Mouse (Mus musculus) left cerebral cortex, postnatal 14 days (tissue): ENCODE measurements around the gene Astl. TPM values are rescaled to one million over a fixed set of nuclear protein-coding genes. Genes with fewer than 3 reads are reported as not detected.

Source experiments
- DNase-seq, 2 experiments: peaks; one replicate each; pipeline ENCODE4 v3.0.0; 2021 to 2022; ENCODE audit warnings: low spot score in 2 of 2, mixed read lengths in 1 of 2
- intact Hi-C: fragments of 180-260 bp; cut with DNase I; formaldehyde crosslinking; loops from one replicate; pipeline ENCODE4 v1.15.1; 2025
- total RNA-seq, 2 experiments: library from RNA; stranded (reverse); gene quantifications; 2 replicates each; pipeline ENCODE4 v1.2.3; 2021

The Astl gene
- total RNA-seq, 2 experiments from 2014 or later, result not detected

GRCm38 (mm10) chr2:127362459-127363281 is 24.2 kb downstream of the Astl start, which contains the start of gene Adra2b:
Gene Adra2b, plus strand, starts transcription at chr2:127363208.
- DNase-seq, result peak; percentile 86 to 89
- intact Hi-C loops, result loop anchor here (2.0 to 5.0 kb wide), 3 partner anchors 68 to 195 kb away; no protein-coding TSS in a partner anchor

DNA sequence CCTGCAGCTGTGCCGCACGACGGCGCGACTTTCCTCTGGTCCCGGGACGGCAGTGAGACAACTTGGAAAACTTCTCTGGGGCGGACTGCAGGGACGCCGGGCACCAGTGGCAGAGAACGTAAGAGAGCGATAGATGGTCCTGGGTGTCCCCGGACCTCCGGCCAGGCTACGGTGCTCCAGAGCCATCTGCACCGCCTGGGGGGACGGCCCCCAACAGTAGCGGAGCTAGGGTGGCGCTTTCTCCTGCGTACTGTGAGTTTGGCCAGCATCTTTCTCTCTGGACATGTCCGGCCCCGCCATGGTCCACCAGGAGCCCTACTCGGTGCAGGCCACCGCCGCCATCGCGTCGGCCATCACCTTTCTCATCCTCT is 24.8 kb downstream of the Astl start:
- intact Hi-C loops, result loop anchor here (2.0 to 5.0 kb wide), 3 partner anchors 68 to 194 kb away; no protein-coding TSS in a partner anchor
- DNase-seq, result no peak

DNA sequence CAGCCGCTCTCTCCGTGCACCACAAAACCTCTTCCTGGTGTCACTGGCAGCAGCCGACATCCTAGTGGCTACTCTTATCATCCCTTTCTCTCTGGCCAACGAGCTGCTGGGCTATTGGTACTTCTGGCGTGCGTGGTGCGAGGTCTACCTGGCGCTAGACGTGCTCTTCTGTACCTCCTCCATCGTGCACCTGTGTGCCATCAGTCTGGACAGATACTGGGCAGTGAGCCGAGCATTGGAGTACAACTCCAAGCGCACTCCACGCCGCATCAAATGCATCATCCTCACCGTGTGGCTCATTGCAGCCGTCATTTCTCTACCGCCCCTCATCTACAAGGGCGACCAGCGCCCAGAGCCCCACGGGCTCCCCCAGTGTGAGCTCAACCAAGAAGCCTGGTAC is 25.3 kb downstream of the Astl start:
- no peak for DNase-seq
- intact Hi-C loops, result loop anchor here (2.0 to 5.0 kb wide), 3 partner anchors 67 to 194 kb away; no protein-coding TSS in a partner anchor

DNA sequence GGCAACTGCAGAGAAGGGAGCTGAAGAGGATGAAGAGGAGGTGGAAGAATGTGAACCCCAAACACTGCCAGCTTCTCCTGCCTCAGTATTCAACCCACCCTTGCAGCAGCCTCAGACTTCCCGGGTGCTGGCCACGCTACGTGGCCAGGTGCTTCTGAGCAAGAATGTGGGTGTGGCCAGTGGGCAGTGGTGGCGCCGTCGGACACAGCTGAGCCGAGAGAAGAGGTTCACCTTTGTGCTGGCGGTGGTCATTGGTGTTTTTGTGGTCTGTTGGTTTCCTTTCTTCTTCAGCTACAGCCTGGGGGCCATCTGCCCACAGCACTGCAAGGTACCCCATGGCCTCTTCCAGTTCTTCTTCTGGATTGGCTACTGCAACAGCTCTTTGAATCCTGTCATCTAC is 26.0 kb downstream of the Astl start:
- DNase-seq, result no peak
- intact Hi-C loops, result loop anchor here (5.0 kb wide), 1 partner anchor 193 kb away; no protein-coding TSS in a partner anchor

DNA sequence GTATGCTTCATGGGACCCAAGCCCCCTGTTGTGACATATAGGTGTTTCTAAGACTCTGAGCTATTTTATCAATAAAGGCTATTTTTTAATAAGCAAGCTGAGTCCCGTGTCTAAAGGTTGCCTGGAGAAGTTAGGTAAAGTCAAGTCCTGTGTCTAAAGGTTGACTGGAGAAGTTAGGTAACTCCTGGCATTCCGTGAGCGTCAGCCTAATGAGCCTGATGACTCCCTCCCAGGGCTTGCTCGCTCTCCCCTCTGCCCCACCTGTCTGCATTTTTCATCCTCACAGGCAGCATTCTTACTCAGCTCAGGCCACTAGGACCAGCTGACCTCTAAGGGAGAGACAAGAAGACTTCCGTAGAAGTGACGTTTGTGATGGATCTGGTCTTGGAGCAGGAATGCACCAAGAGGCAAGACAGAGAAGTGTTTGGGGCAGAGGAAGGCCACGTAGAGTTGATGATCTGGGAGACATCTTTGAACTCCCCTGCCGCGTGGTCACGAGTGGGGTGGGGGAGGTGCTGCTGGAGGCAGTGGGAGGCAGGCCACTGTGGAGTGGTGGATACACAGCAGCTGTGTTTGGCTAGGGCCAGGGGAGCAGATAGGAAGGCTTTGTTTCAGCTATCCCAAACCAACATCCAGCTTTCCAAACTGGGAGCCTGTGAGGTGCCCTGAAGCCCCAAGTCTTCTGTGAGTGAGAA is 28.8 kb downstream of the Astl start:
- no peak for DNase-seq
- intact Hi-C loops, result no loop called here

DNA sequence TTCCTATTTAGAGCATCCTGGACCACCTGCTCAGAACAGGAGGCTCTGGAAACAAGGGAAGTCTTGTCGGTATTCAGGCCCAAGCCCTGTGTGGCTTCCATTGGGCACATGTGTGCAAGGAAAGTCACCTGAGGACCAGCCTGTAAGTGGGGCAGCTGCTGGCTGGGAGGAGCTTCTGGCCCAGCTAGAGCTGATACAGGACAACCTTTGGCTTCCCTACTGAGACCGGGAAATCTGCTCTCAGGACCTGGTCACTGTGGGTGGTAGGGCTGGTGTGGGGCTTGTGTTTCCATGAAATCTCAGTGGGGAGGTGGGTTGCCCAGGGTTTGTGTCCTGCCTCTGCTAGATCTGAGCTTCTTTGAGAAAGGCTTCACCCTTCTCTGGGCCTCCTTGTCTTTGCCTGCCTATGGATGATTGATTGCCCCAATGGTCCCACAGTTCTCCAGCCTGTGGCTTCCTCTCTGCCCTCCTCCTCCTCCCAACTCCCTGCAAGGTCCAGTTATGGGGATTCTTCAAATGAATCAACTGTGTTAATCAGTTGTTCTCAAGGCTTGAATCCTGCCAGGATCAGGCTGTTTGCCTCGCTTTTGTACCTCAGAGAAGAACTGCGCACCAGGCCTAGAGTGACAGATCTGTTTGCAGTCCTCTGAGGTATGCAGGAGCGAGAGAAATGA is 31.4 kb downstream of the Astl start:
- DNase-seq, result no peak
- intact Hi-C loops, result no loop called here

GRCm38 (mm10) chr2:127370561-127371483 is 32.4 kb downstream of the Astl start:
- intact Hi-C loops, result no loop called here
- no peak for DNase-seq

DNA sequence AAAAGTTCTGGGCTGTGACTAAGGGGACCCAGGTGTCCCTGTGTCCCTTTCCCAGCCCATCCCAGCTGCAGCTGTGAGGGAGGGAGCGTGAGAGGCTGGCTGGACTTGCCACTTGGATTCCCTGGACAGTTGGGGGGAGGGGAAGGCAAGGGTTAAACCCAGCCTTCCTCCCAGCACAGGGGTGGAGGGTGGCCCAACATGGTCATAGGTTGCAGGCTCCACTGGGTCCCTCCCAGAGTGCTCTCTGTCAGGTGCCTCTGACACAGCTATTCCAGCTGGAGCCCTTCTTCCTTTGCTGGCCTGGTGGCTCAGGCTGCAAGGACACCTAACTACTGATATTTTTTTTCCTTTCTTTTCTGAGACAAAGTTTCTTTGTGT is 33.0 kb downstream of the Astl start:
- intact Hi-C loops, result no loop called here
- no peak for DNase-seq

DNA sequence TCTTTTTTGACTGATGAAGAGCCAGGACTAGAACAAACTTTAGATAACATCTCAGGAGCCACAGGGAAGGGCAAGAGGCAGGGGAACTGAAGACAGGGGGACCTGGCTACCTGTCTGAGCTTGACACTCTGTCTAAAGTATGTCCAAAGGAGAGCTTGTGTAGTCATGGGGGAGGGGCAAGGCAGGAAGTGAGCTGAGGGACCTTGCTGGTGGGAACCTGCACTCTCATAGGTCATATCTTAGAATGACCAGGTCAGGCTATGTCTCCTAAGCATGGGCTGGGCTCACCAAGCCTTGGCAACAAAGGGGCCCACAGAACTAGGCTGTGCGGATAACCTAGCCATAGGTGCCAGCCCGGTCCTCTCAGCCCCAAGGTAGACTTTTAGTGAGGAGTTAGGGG is 33.6 kb downstream of the Astl start:
- intact Hi-C loops, result no loop called here
- no peak for DNase-seq

DNA sequence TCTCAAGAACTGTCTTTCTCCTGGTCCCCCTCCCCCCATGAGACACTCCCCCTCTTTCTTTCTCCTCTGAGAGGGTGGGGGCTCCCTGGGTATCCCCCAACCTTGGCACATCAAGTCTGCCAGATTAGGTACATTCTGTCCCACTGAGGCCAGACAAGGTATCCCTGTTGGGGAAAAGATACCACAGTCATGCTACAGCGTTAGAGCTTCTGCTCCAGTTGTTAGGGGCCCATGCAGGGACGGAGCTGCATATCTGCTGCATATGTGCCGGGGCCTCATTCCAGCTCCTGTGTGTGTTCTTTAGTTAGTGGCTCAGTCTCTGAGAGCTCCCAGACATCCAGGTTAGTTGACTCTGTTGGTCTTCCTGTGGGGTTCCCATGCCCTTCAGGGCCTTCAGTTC is 35.7 kb downstream of the Astl start:
- no peak for DNase-seq

GRCm38 (mm10) chr2:127375087-127375486 is 36.6 kb downstream of the Astl start:
- DNase-seq, result no peak
- intact Hi-C loops, result no loop called here

More for the DNA sequence above, 35.7 kb downstream of the Astl start:
- intact Hi-C loops, result no loop called here

DNA sequence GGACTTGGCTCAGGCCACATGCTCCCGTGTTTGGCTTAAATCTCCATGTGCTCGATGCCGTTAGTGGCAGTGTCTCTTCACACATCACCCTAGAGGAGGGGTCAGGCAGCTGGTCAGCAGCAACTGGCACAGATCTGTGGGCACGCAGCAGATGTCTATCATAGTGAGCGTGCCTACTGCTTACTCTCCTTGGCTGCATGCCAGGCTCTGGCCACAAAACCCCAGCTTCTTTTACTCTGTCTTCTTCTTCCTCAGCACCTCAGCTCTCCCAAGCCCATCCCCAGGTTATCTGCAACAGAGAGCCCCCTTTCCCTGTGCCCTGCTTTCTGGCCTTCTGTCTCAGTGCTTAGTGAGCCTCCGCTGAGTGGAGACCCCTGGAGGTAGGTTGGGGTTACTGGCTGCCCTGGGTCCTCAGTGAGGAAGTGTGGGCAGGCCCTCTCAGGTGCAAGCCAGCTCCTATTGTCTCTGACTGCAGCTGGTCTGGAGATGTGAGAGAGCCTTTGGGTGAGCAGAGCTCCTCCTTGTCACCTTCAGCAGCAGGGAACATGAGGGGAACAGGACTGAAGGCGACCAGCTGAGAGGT is 37.4 kb downstream of the Astl start:
- intact Hi-C loops, result no loop called here
- DNase-seq, result no peak

DNA sequence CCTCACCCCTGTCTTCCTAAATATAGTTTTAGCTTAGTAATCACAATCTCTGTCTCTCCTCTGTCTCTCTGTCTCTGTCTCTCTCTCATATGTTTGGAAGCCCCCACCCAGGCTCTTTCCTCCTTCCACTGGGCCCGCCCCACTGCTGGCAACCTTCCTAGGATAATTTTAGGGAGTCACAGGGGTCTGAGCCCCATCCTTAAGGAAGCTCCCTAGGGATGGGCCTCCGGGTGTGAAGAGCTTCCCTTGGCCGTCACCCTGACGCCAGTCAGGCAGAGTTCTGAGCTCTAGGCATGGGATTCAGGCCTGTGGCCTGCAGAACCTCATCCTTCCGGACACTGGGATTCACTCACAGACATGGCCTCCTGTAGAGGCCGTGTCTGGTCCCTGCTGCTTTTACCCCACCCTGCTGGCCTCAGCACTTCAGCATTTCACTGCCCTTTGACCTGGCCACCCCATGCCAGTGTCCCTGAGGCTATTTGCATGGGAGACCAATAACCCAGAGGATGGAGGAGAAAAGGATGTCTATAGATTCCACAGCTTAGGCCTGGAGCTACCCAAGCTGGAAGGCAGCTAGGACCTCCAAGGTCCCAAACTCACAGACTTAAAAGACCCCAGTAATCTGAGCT is 38.1 kb downstream of the Astl start:
- intact Hi-C loops, result no loop called here

GRCm38 (mm10) chr2:127377942-127378610 is 39.6 kb downstream of the Astl start:
- no peak for DNase-seq

More for the DNA sequence above, 38.1 kb downstream of the Astl start:
- DNase-seq, result no peak

GRCm38 (mm10) chr2:127378611-127378990 is 40.2 kb downstream of the Astl start:
- DNase-seq, result no peak
- intact Hi-C loops, result no loop called here

More at GRCm38 (mm10) chr2:127377942-127378610, 39.6 kb downstream of the Astl start:
- intact Hi-C loops, result no loop called here

- no peak for DNase-seq
- intact Hi-C loops, result no loop called here
Measured at GRCm38 (mm10) chr2:127379250-127379649, 40.8 kb downstream of the Astl start.

GRCm38 (mm10) chr2:127383881-127384280 is 45.4 kb downstream of the Astl start:
- intact Hi-C loops, result no loop called here
- DNase-seq, result no peak

DNA sequence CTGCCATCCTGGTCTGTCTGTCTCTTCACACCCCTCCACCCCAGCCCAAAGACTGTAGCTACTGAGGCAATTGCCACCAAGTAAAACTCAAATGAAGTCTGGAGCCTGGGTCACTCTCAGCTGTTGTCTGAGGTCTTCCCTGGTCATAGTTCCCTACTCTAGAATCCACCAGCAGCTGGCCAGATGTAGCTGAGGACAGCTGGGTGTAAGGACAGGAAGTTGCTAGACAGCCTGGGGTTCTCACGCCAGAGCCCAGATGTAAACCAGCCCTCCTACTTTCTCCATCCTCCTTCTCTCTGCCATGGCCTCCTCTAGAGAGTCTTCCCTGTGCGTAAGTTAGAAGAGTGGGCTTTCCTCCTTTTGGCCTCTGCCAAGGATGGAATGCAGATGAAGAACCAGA is 49.1 kb downstream of the Astl start:
- no peak for DNase-seq
- intact Hi-C loops, result no loop called here
